Mouse (Mus musculus): ENCODE results near the gene Aldoc.

DNA sequence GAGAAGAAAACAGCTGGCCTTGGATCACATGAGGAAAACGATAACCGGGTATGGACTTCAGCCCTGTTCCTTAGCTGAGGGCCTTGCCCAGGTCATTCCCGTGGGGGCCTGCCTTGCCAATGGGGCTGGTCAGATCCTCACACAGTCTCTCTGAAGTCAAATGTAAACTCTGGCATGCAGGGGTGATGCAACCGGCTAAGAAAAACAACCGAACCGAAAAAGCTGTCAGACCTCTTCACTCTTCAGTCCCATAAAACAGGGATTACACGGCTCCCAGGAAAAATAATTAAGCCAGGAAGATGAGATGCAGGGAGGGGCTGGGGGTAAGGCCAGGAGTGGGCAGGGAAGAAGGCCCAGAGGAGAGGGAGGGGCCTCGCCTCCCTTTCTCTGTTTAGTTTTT is 41.3 kb downstream of the Aldoc start:
- TF ChIP-seq GATA1 (IDR thresholded peaks at IDR 0.05; ENCODE audit: low read length) (no peak), TAL1 (IDR thresholded peaks at IDR 0.05; ENCODE audit: low read length) (no peak)
